Mouse (Mus musculus) hindbrain, embryonic 10.5 days (tissue): ENCODE measurements around the gene Aldh18a1. TPM values are rescaled to one million over a fixed set of nuclear protein-coding genes. Genes with fewer than 3 reads are reported as not detected.
"Not testable (repeated sequence)": the region's sequence is repeated elsewhere in the genome, so short reads cannot be mapped to it uniquely, and the experiment has no call there.

Experiments used
- DNase-seq: peaks from one replicate; pipeline ENCODE4 v3.0.0-alpha.2; 2017; ENCODE audit warnings: low spot score
- H3K27ac ChIP-seq: fragments of 300-500 bp; sonication (generic); 2 replicates; pipeline ENCODE4 v1.5.1; 2016; ENCODE audit warnings: mild to moderate bottlenecking, moderate library complexity
- H3K27me3 ChIP-seq: fragments of 300-500 bp; sonication (generic); 2 replicates; pipeline ENCODE4 v1.6.1; 2016; ENCODE audit warnings: mild to moderate bottlenecking; ENCODE audit not compliant: poor library complexity, insufficient read depth, severe bottlenecking
- H3K36me3 ChIP-seq: fragments of 300-500 bp; sonication (generic); 2 replicates; pipeline ENCODE4 v1.6.1; 2016; ENCODE audit warnings: mild to moderate bottlenecking, moderate library complexity
- H3K4me1 ChIP-seq: fragments of 300-500 bp; sonication (generic); replicated peaks from 2 replicates; pipeline ENCODE4 v1.6.1; 2016; ENCODE audit warnings: mild to moderate bottlenecking
- H3K4me3 ChIP-seq: fragments of 300-500 bp; sonication (generic); 2 replicates; pipeline ENCODE4 v1.5.1; 2016; ENCODE audit warnings: mild to moderate bottlenecking, moderate library complexity
- H3K9me3 ChIP-seq: fragments of 300-500 bp; sonication (generic); 2 replicates; pipeline ENCODE4 v1.6.1; 2016; ENCODE audit warnings: mild to moderate bottlenecking, moderate library complexity
- WGBS: fragments of 180-500 bp; shearing (Covaris S2); methylation state at CpG from one replicate; pipeline ENCODE4 v1.1.7; 2016; 5-methylcytosine and 5-hydroxymethylcytosine counted together
- polyA plus RNA-seq: library from polyadenylated mRNA; unstranded; fragments of >200 nt; fragmentation: Nextera tagmentation; extraction: Ambion mirVana; gene quantifications from 2 replicates; pipeline ENCODE4 v1.2.1, GENCODE M21; 2016

The Aldh18a1 gene
- polyA plus RNA-seq, 1 experiment from 2014 or later: 94.3 TPM

- H3K27me3 ChIP-seq: no peaks in the 10 kb centered on the region
- peaks cover 5% of the 10 kb centered on the region for H3K9me3 ChIP-seq
- no peak overlapping the region for H3K27ac ChIP-seq
- 88% methylated on average over 5 of the region's 5 CpGs for WGBS
- no peak overlapping the region for H3K4me3 ChIP-seq
- no peak for DNase-seq
- H3K36me3 ChIP-seq: peaks cover 100% of the 10 kb centered on the region
- H3K4me1 ChIP-seq: no peaks in the 10 kb centered on the region
Observed at GRCm38 (mm10) chr19:40575438-40575837, 12.8 kb downstream of the Aldh18a1 start.

- DNase-seq: no peak
- Histone ChIP-seq H3K4me1 (no peaks in the 10 kb centered on the region), H3K27me3 (no peaks in the 10 kb centered on the region), H3K9me3 (peaks cover 21% of the 10 kb centered on the region), H3K36me3 (peaks cover 100% of the 10 kb centered on the region), H3K27ac (no peak overlapping the region), H3K4me3 (no peak overlapping the region)
- 96% methylated on average over 9 of the region's 9 CpGs for WGBS
Observed at GRCm38 (mm10) chr19:40570726-40571125, 17.5 kb downstream of the Aldh18a1 start.

- no peaks in the 10 kb centered on the region for H3K27me3 ChIP-seq
- peaks cover 21% of the 10 kb centered on the region for H3K9me3 ChIP-seq
- H3K36me3 ChIP-seq: peaks cover 99% of the 10 kb centered on the region
- no peak overlapping the region for H3K4me3 ChIP-seq
- no peaks in the 10 kb centered on the region for H3K4me1 ChIP-seq
- WGBS: 92% methylated on average over 3 of the region's 3 CpGs
- no peak overlapping the region for H3K27ac ChIP-seq
- no peak for DNase-seq
Observed at GRCm38 (mm10) chr19:40567616-40568015, 20.6 kb downstream of the Aldh18a1 start.

- peaks cover 75% of the 10 kb centered on the region for H3K36me3 ChIP-seq
- H3K27me3 ChIP-seq: no peaks in the 10 kb centered on the region
Observed at GRCm38 (mm10) chr19:40563880-40564645, 24.2 kb downstream of the Aldh18a1 start.

GRCm38 (mm10) chr19:40561521-40561920 lies 26.7 kb downstream of the Aldh18a1 start:
- H3K36me3 ChIP-seq: peaks cover 71% of the 10 kb centered on the region
- WGBS: 62% methylated on average over 18 of the region's 31 CpGs
- DNase-seq, H3K4me1 ChIP-seq, H3K27ac ChIP-seq, H3K9me3 ChIP-seq, H3K27me3 ChIP-seq, H3K4me3 ChIP-seq: not testable (repeated sequence)

More at GRCm38 (mm10) chr19:40563880-40564645, 24.2 kb downstream of the Aldh18a1 start:
- no peak for DNase-seq
- Histone ChIP-seq H3K4me3 (no peak overlapping the region), H3K9me3 (peaks cover 2% of the 10 kb centered on the region; the same call in 1 of the 2 replicates), H3K4me1 (no peaks in the 10 kb centered on the region), H3K27ac (no peak overlapping the region)
- 91% methylated on average over 10 of the region's 10 CpGs for WGBS

- 80% methylated on average over 7 of the region's 7 CpGs for WGBS
- Histone ChIP-seq H3K4me1 (no peaks in the 10 kb centered on the region), H3K27me3 (no peaks in the 10 kb centered on the region), H3K36me3 (peaks cover 77% of the 10 kb centered on the region), H3K4me3 (no peak overlapping the region), H3K27ac (no peak overlapping the region), H3K9me3 (peaks cover 7% of the 10 kb centered on the region; the same call in 1 of the 2 replicates)
- no peak for DNase-seq
Observed at GRCm38 (mm10) chr19:40556029-40556428, 32.2 kb downstream of the Aldh18a1 start.

GRCm38 (mm10) chr19:40555136-40555535 lies 33.1 kb downstream of the Aldh18a1 start:
- peaks cover 7% of the 10 kb centered on the region; the same call in 1 of the 2 replicates for H3K9me3 ChIP-seq
- no peak overlapping the region for H3K4me3 ChIP-seq
- peaks cover 85% of the 10 kb centered on the region for H3K36me3 ChIP-seq
- no peaks in the 10 kb centered on the region for H3K4me1 ChIP-seq
- no peak overlapping the region for H3K27ac ChIP-seq
- 97% methylated on average over 8 of the region's 8 CpGs for WGBS
- H3K27me3 ChIP-seq: no peaks in the 10 kb centered on the region
- no peak for DNase-seq

GRCm38 (mm10) chr19:40554343-40554742 lies 33.9 kb downstream of the Aldh18a1 start:
- DNase-seq: no peak
- Histone ChIP-seq H3K9me3 (peaks cover 7% of the 10 kb centered on the region; the same call in 1 of the 2 replicates), H3K36me3 (peaks cover 88% of the 10 kb centered on the region), H3K27ac (no peak overlapping the region), H3K4me1 (peaks cover under 1% of the 10 kb centered on the region), H3K27me3 (no peaks in the 10 kb centered on the region), H3K4me3 (no peak overlapping the region)
- 94% methylated on average over 11 of the region's 11 CpGs for WGBS

GRCm38 (mm10) chr19:40553849-40554248 lies 34.4 kb downstream of the Aldh18a1 start:
- Histone ChIP-seq H3K4me1 (peaks cover 6% of the 10 kb centered on the region), H3K9me3 (peaks cover 7% of the 10 kb centered on the region; the same call in 1 of the 2 replicates), H3K27ac (no peak overlapping the region), H3K4me3 (no peak overlapping the region), H3K36me3 (peaks cover 88% of the 10 kb centered on the region), H3K27me3 (no peaks in the 10 kb centered on the region)
- no peak for DNase-seq
- 97% methylated on average over 6 of the region's 6 CpGs for WGBS

GRCm38 (mm10) chr19:40553014-40553789 lies 35.1 kb downstream of the Aldh18a1 start:
- Histone ChIP-seq H3K27me3 (no peaks in the 10 kb centered on the region), H3K9me3 (peaks cover 7% of the 10 kb centered on the region; the same call in 1 of the 2 replicates), H3K27ac (no peak overlapping the region), H3K4me1 (peaks cover 11% of the 10 kb centered on the region), H3K4me3 (no peak overlapping the region), H3K36me3 (peaks cover 83% of the 10 kb centered on the region)
- no peak for DNase-seq
- 92% methylated on average over 14 of the region's 14 CpGs for WGBS

GRCm38 (mm10) chr19:40549516-40550135 lies 38.6 kb downstream of the Aldh18a1 start:
- H3K4me1 ChIP-seq: peaks cover 11% of the 10 kb centered on the region
- no peaks in the 10 kb centered on the region for H3K27me3 ChIP-seq
- WGBS: 66% methylated on average over 6 of the region's 6 CpGs
- no peak overlapping the region for H3K27ac ChIP-seq
- H3K9me3 ChIP-seq: no peaks in the 10 kb centered on the region
- no peak for DNase-seq
- peaks cover 48% of the 10 kb centered on the region for H3K36me3 ChIP-seq
- H3K4me3 ChIP-seq: no peak overlapping the region

- WGBS: 31% methylated on average over 5 of the region's 5 CpGs
- H3K27ac ChIP-seq: no peak overlapping the region
- DNase-seq: peak; percentile 31
Observed at GRCm38 (mm10) chr19:40548796-40549515, 39.3 kb downstream of the Aldh18a1 start.

More at GRCm38 (mm10) chr19:40548796-40549515, 39.3 kb downstream of the Aldh18a1 start:
- Histone ChIP-seq H3K27me3 (no peaks in the 10 kb centered on the region), H3K4me1 (peaks cover 11% of the 10 kb centered on the region), H3K9me3 (no peaks in the 10 kb centered on the region), H3K4me3 (no peak overlapping the region), H3K36me3 (peaks cover 41% of the 10 kb centered on the region)
